Mouse (Mus musculus): ENCODE results near the gene Stk11ip. TPM values are rescaled to one million over a fixed set of nuclear protein-coding genes. Genes with fewer than 3 reads are reported as not detected.

Stk11ip gene
- polyA plus RNA-seq, 1 experiment from 2014 or later: 15.6 TPM

DNA sequence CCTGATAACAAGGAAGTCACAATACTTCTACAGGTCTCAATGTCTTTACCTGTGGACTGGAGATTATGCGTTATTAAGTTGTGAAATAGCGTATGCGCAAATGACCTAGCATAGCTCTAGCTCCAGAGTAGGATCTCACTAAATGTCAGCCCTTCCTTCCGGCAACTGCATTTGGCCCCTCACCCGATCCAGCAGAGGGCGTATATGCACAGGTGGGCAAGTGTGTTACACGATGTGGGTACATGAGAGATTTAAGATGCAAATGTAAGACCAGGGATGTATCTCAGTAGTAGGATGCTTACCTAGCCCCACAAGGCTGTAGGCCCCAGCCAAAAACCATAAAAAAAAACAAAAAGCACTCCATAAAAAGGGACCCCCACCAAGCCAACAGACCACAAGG lies 21.9 kb upstream of the Stk11ip start:
- DNase-seq (ENCODE audit: low spot score) (no peak), ATAC-seq (replicated peaks; ENCODE audit: low FRiP score) (no peak)
- Histone ChIP-seq H3K4me3 (ENCODE audit: low read depth, low read length) (no peak overlapping the region), H3K9ac (ENCODE audit: low read depth, low read length) (no peak overlapping the region), H3K4me2 (no peak overlapping the region), H3K27ac (ENCODE audit: low read depth, low read length) (no peak overlapping the region), H3K27me3 (replicated peaks; ENCODE audit: control insufficient read depth, insufficient read depth, low read length) (peaks cover 8% of the 10 kb centered on the region), H3K4me1 (replicated peaks; ENCODE audit: control insufficient read depth, insufficient read depth, low read length) (peaks cover 2% of the 10 kb centered on the region; the same call in 1 of the 2 replicates), H3K9me3 (ENCODE audit: control insufficient read depth, low read length) (no peaks in the 10 kb centered on the region), H3K36me3 (ENCODE audit: control insufficient read depth, insufficient read depth, low read length) (peaks cover 10% of the 10 kb centered on the region; the same call in 1 of the 2 replicates)
- 78% methylated on average over 7 of the region's 7 CpGs for WGBS

DNA sequence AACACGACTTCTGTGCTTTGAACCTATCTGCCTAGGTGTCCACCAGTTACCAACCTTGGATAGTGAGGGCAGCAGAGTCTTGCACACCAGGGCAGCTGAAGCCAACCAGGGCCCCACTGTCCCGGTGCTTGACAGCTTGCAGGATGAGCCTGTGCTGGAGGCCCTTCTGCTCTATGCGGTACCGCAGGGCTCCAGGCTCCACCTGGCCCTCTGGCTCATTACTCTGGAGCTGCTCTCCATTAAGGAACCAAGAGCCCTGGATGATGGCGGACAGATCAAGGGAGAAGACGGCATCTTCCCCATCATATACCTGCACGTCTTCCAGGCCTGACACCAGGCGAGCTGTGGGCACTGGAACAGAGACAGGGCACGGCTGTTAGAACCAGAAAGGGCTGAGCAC lies 19.4 kb upstream of the Stk11ip start:
- 87% methylated on average over 9 of the region's 9 CpGs for WGBS
- H3K27ac ChIP-seq (ENCODE audit: low read depth, low read length): no peak overlapping the region
- H3K36me3 ChIP-seq (ENCODE audit: control insufficient read depth, insufficient read depth, low read length): peaks cover 6% of the 10 kb centered on the region; the same call in 1 of the 2 replicates
- H3K4me1 ChIP-seq (replicated peaks; ENCODE audit: control insufficient read depth, insufficient read depth, low read length): peaks cover 10% of the 10 kb centered on the region
- H3K27me3 ChIP-seq (replicated peaks; ENCODE audit: control insufficient read depth, insufficient read depth, low read length): peaks cover 33% of the 10 kb centered on the region
- no peak overlapping the region for H3K9ac ChIP-seq (ENCODE audit: low read depth, low read length)
- no peak for DNase-seq (ENCODE audit: low spot score)
- no peak overlapping the region for H3K4me2 ChIP-seq
- H3K9me3 ChIP-seq (ENCODE audit: control insufficient read depth, low read length): no peaks in the 10 kb centered on the region
- H3K4me3 ChIP-seq (ENCODE audit: low read depth, low read length): no peak overlapping the region
- ATAC-seq (replicated peaks; ENCODE audit: low FRiP score): no peak

DNA sequence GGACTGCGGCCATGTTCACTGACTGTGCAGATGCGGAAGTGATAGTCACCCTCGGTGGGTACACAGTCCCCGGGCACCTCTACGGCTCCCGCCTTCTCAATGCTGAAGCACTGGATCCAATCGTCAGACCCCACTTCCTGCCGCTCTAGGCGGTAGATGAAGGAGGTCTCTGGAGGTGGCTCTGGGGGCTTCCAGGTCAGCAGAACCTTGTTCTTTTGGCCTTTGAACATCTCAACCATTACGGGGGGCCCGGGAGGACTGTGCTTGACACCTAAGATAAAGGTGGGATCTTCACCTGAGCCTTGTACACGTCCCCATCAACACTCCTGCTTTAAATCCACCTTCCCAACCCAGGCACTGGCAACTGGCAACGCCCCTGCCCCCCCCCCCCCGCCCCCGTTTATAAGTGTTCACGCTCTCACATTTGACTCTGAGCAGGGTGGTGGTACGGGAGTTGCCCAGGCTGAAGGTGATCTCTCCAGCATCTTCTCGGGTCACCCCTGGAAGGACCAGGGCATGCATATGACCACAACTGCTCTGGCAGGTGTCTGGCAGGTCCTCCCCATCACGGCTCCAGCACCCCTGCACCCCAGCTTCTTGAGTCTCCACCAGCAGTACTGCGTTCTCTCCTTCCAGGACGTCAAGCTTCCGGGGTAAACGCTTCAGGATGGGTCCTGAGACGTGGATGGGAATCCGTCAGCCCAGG lies 18.2 kb upstream of the Stk11ip start:
- Histone ChIP-seq H3K4me3 (ENCODE audit: low read depth, low read length) (no peak overlapping the region), H3K27me3 (replicated peaks; ENCODE audit: control insufficient read depth, insufficient read depth, low read length) (peaks cover 44% of the 10 kb centered on the region), H3K36me3 (ENCODE audit: control insufficient read depth, insufficient read depth, low read length) (peaks cover 6% of the 10 kb centered on the region; the same call in 1 of the 2 replicates), H3K4me1 (replicated peaks; ENCODE audit: control insufficient read depth, insufficient read depth, low read length) (peaks cover 15% of the 10 kb centered on the region), H3K9ac (ENCODE audit: low read depth, low read length) (no peak overlapping the region), H3K4me2 (peak overlapping the region; percentile 68; the same call in 1 of the 2 replicates), H3K9me3 (ENCODE audit: control insufficient read depth, low read length) (no peaks in the 10 kb centered on the region), H3K27ac (ENCODE audit: low read depth, low read length) (no peak overlapping the region)
- DNase-seq (ENCODE audit: low spot score): no peak
- ATAC-seq (replicated peaks; ENCODE audit: low FRiP score): no peak
- WGBS: 76% methylated on average over 24 of the region's 25 CpGs

DNA sequence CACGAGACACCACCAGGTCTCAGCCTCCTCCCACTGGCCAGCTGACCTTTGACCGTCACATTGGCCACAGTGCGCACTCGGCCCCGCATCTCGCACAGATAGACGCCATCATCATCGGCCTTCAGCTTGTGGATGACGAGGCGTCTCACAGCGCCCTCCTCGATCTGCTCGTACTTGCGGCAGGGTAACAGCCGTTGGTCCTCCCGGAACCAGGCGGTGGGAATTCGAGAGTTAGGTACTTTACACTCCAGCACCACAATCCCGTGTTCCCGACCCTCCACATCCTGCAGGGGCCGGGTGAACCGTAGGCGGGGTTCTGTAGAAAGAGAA lies 17.7 kb upstream of the Stk11ip start:
- Histone ChIP-seq H3K36me3 (ENCODE audit: control insufficient read depth, insufficient read depth, low read length) (peaks cover 6% of the 10 kb centered on the region; the same call in 1 of the 2 replicates), H3K9ac (ENCODE audit: low read depth, low read length) (no peak overlapping the region), H3K4me1 (replicated peaks; ENCODE audit: control insufficient read depth, insufficient read depth, low read length) (peaks cover 15% of the 10 kb centered on the region), H3K27me3 (replicated peaks; ENCODE audit: control insufficient read depth, insufficient read depth, low read length) (peaks cover 46% of the 10 kb centered on the region), H3K4me3 (ENCODE audit: low read depth, low read length) (no peak overlapping the region), H3K27ac (ENCODE audit: low read depth, low read length) (no peak overlapping the region), H3K9me3 (ENCODE audit: control insufficient read depth, low read length) (no peaks in the 10 kb centered on the region), H3K4me2 (peak overlapping the region; percentile 68; the same call in 1 of the 2 replicates)
- ATAC-seq (replicated peaks; ENCODE audit: low FRiP score): no peak
- DNase-seq (ENCODE audit: low spot score): no peak
- WGBS: 61% methylated on average over 23 of the region's 23 CpGs

DNA sequence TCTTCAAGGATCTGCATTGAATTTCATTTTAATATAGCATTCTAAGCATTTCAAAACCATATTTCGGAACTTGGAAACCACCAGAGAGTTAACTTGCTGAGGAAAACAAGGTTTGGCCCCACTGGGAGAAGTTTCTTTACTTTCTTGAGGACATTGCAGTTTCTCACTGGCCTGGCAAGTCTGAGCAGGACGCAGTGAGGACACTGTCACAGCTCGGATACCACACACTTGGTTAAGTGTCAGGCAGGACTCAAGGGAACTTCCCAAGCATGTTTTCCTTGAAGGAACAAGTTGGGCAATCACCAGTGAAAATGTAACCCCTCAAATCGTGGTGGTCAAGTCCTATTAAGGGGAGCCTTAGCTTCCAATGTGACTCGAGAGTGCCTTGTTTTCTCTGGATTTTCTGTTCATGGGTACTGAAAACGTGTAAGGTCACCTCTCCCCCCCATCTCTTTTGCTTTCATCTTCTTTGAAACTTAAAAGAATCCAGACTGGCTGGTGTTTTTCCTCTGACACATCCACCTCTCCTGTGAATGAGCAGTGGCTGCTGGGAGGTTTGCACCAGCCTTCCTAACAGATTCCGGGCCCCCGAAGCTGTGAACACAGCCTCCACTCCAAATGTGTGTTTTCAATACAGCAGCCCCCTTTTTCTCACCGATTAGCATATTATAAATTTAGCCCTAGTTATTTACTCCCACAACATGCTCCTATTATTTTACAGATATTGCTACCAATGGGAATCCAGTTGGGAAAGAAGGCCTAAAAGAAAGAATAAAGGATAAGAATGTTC lies 16.9 kb upstream of the Stk11ip start:
- no peak for DNase-seq (ENCODE audit: low spot score)
- peaks cover 6% of the 10 kb centered on the region; the same call in 1 of the 2 replicates for H3K36me3 ChIP-seq (ENCODE audit: control insufficient read depth, insufficient read depth, low read length)
- no peak overlapping the region for H3K27ac ChIP-seq (ENCODE audit: low read depth, low read length)
- peak overlapping the region; percentile 69 for H3K4me3 ChIP-seq (ENCODE audit: low read depth, low read length)
- H3K4me2 ChIP-seq: peak overlapping the region; percentile 68
- H3K9ac ChIP-seq (ENCODE audit: low read depth, low read length): no peak overlapping the region
- no peak for ATAC-seq (replicated peaks; ENCODE audit: low FRiP score)
- 61% methylated on average over 9 of the region's 9 CpGs for WGBS
- H3K9me3 ChIP-seq (ENCODE audit: control insufficient read depth, low read length): no peaks in the 10 kb centered on the region
- H3K4me1 ChIP-seq (replicated peaks; ENCODE audit: control insufficient read depth, insufficient read depth, low read length): peaks cover 15% of the 10 kb centered on the region
- H3K27me3 ChIP-seq (replicated peaks; ENCODE audit: control insufficient read depth, insufficient read depth, low read length): peaks cover 52% of the 10 kb centered on the region

DNA sequence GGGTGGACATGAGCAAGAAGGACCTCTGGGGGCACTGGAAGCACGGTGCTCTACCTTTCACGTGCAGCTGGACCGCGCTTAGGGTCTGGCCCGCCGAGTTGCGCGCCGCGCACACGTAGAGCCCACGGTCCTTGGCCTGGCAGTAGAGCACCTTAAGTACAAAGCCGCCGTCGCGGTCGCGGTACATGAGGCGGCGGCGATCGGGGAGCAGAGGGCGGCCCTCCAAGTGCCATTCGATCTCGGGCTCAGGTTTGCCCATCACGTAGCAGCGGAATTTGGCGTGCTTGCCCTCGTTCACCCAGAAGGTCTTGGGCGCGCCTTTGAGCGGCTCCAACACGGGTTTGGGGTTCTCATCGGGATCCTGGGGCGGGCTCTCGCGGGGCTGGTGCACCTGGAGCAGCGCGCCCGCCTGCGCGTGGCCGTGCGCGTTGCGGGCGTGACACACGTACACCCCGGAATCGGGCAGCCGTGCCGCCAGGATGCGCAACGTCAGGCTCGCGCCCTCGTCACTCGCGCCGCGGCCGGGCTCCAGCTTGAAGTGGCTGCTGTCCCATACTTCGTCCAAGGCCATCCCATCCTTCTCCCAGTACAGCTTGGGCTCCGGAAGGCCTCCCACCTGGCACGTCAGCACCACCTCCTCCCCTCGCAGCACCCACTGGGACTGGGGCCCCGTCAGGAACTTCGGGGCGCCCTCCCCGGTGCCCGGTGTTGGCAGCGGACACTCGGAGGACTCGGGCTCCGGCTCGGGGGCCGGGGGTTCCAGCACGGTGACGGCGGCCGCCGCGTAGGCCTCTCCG lies 16.0 kb upstream of the Stk11ip start:
- Histone ChIP-seq H3K27ac (ENCODE audit: low read depth, low read length) (peak overlapping the region; percentile 92), H3K4me3 (ENCODE audit: low read depth, low read length) (peak overlapping the region; percentile 69), H3K9me3 (ENCODE audit: control insufficient read depth, low read length) (no peaks in the 10 kb centered on the region), H3K27me3 (replicated peaks; ENCODE audit: control insufficient read depth, insufficient read depth, low read length) (peaks cover 55% of the 10 kb centered on the region), H3K36me3 (ENCODE audit: control insufficient read depth, insufficient read depth, low read length) (peaks cover 6% of the 10 kb centered on the region; the same call in 1 of the 2 replicates), H3K9ac (ENCODE audit: low read depth, low read length) (peak overlapping the region; percentile 80), H3K4me1 (replicated peaks; ENCODE audit: control insufficient read depth, insufficient read depth, low read length) (peaks cover 15% of the 10 kb centered on the region), H3K4me2 (peak overlapping the region; percentile 68)
- WGBS: 1% methylated on average over 83 of the region's 84 CpGs
- 0 out of 2 replicates have a peak, but pooled peaks have one; percentile 27 for ATAC-seq (replicated peaks; ENCODE audit: low FRiP score)
- peak; percentile 56 for DNase-seq (ENCODE audit: low spot score)

DNA sequence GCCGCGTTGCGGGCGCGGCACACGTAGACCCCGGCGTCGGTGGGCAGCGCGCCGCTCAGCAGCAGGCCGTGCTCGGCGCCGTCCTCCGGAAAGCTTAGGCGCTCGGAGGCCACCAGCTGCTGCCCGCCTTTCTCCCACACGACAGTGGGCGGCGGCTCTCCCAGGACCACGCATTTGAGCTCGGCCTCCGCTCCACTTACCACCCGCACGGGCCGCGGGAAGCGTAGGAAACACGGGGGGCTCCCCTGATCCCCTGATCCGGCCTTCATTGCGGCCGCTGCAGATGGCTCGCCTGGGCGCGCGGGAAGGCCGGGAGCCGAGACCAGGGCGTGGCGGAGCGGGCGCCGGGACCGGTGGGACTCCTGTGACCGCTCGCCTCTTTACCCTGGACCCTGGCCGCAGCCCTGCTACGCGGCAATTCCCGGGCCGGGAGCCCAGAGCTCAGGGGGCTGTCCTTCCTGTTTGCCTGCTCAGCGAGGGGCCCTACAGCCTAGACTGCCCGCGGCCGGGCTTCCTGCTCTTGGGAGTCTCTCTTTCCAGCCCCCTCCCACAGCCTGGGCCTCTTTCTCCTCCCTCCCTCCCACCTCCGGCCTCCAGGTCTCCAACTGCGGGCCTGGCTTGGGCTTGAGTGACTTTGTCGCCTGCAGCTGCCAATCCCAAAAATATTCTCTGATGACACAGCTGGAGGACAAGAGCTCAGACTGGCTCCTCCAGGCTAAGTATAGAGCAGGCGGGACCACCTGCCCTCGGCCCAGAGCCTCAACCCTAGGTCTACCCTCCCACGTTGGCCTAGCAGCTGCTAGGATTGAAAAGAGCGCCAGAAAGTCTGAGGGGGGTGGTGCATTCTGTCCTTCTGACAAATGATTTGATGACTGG lies 15.1 kb upstream of the Stk11ip start, which contains the start of gene Obsl1:
TSS of gene Obsl1 (minus strand) at position 497 of the 876 bp plus-strand sequence.
- WGBS: under 1% methylated on average over 65 of the region's 65 CpGs

More for the DNA sequence above, 15.1 kb upstream of the Stk11ip start, which contains the start of gene Obsl1:
- peak; percentile 77 for DNase-seq (ENCODE audit: low spot score)
- ATAC-seq (replicated peaks; ENCODE audit: low FRiP score): peak; percentile 75
- peak within 1 kb of the TSS; percentile 92 for H3K27ac ChIP-seq (ENCODE audit: low read depth, low read length)
- peaks cover 5% of the 10 kb centered on the region; the same call in 1 of the 2 replicates for H3K36me3 ChIP-seq (ENCODE audit: control insufficient read depth, insufficient read depth, low read length)
- H3K4me2 ChIP-seq: peak within 1 kb of the TSS; percentile 68
- peaks cover 21% of the 10 kb centered on the region for H3K4me1 ChIP-seq (replicated peaks; ENCODE audit: control insufficient read depth, insufficient read depth, low read length)
- no peaks in the 10 kb centered on the region for H3K9me3 ChIP-seq (ENCODE audit: control insufficient read depth, low read length)
- H3K4me3 ChIP-seq (ENCODE audit: low read depth, low read length): peak within 1 kb of the TSS; percentile 69
- H3K27me3 ChIP-seq (replicated peaks; ENCODE audit: control insufficient read depth, insufficient read depth, low read length): peaks cover 55% of the 10 kb centered on the region
- H3K9ac ChIP-seq (ENCODE audit: low read depth, low read length): peak within 1 kb of the TSS; percentile 80
